Mouse (Mus musculus) testis, adult 10 weeks (tissue): ENCODE measurements around the gene Utp14a. TPM values are rescaled to one million over a fixed set of nuclear protein-coding genes. Genes with fewer than 3 reads are reported as not detected.

Experiments
- polyA plus RNA-seq: library from polyadenylated mRNA; stranded (reverse); fragments of 350-450 nt; fragmentation: Illumina TruSeq; extraction: RNeasy Lipid Tissue Mini Kit (QIAGEN cat#74804); gene quantifications from one replicate; pipeline ENCODE4 v1.2.3, GENCODE M21; 2014; ENCODE audit warnings: low read depth, low replicate concordance

Gene Utp14a
- polyA plus RNA-seq: 5.9 TPM

GRCm38 (mm10) chrX:48256468-48257007 is at the start of gene Utp14a:
Gene Utp14a (plus strand): TSS chrX:48256862.

GRCm38 (mm10) chrX:48208519-48209185 is 48.0 kb upstream of the Utp14a start, which contains the start of gene Zdhhc9:
Gene Zdhhc9 (minus strand): TSS chrX:48208878.

Other genes starting within 250 kb of the Utp14a start
- 4.2 TPM for gene Apln, start 222.0 kb upstream of the Utp14a start, polyA plus RNA-seq
- gene Xpnpep2, start 148.1 kb upstream of the Utp14a start, polyA plus RNA-seq: 0.32 TPM
- gene Sash3, start 110.4 kb upstream of the Utp14a start, polyA plus RNA-seq: 0.20 TPM
- gene Zdhhc9, start 48.0 kb upstream of the Utp14a start, polyA plus RNA-seq: 12.1 TPM
- 1.5 TPM for gene Bcorl1, start 84.5 kb downstream of the Utp14a start, polyA plus RNA-seq
- 2.5 TPM for gene Elf4, start 206.3 kb downstream of the Utp14a start, polyA plus RNA-seq